Comparison of ENCODE assay signal across 8 mouse cellular contexts in genomic region chr1:55430587-55430986, GRCm38 (mm10).
"Had no signal": no experiment of that assay in that cellular context is flagged by ENCODE, and none has a peak within 500 bp of the region (broad histone marks: within the 10 kb centered on the region; RNA-seq: fewer than 3 reads in every experiment).

No protein-coding gene starts in this region.

- DNase-seq: kidney, adult 2 months; kidney, postnatal 14 days; lung, embryonic 14.5 days; lung, postnatal 10 days; lung, postnatal 4 days; midbrain, embryonic 14.5 days; right cerebral cortex, postnatal 14 days; thymus, postnatal 4 days had no signal
